Mouse (Mus musculus) adrenal gland, postnatal 36 days (tissue): Measurements from ENCODE around the gene Braf. TPM values are rescaled to one million over a fixed set of nuclear protein-coding genes. Genes with fewer than 3 reads are reported as not detected.
A peak's percentile ranks its signal among the peaks of the same experiment; 100 is the strongest.

ENCODE experiments used
- DNase-seq, 2 experiments: peaks; one replicate each; pipeline ENCODE4 v3.0.0; 2021; ENCODE audit warnings: mixed read lengths in 1 of 2
- total RNA-seq, 2 experiments: library from RNA; stranded (reverse); gene quantifications; 2 replicates each; pipeline ENCODE4 v1.2.3; 2021

The Braf gene
- total RNA-seq, 2 experiments from 2014 or later, result 40.2 to 41.4 TPM

- peak; percentile 57 to 68 for DNase-seq
Measured at GRCm38 (mm10) chr6:39556900-39557659, 168.2 kb downstream of the Braf start.

DNA sequence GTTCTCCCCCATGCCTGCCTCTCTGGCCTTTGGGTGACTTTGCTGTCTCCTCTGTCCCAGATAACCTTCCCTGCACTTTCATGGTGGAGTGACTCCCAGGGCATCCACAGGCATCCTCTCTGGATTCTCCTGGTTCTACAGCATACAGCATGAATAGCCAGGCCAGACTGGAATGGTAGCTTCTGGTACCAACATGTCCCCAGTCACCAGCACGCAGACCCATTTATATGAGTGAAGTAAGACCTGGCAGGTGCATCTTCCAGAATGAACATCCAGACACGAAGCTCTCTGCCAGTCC is 169.7 kb downstream of the Braf start:
- no peak for DNase-seq

GRCm38 (mm10) chr6:39554888-39555647 is 170.2 kb downstream of the Braf start:
- DNase-seq, result no peak

Other genes with a start within 250 kb of the Braf start
- gene Dennd2a, start 167.6 kb downstream of the Braf start, total RNA-seq, result 10 to 100 TPM; 10.0 to 13.6 TPM
- gene Adck2, start 151.6 kb downstream of the Braf start, total RNA-seq, result 10 to 100 TPM; 21.4 to 26.9 TPM
- gene Gm42420, start 139.7 kb downstream of the Braf start, total RNA-seq, result 1 to 10 TPM in 1 of 2 experiments, not detected in 1; 1.1 TPM
- gene Ndufb2, start 132.9 kb downstream of the Braf start, total RNA-seq, result 100 to 1,000 TPM; 225 to 242 TPM
- 10 to 100 TPM; 71.1 to 84.6 TPM for gene Mrps33, start 85.5 kb upstream of the Braf start, total RNA-seq
- 10 to 100 TPM; 10.5 to 26.1 TPM for gene Tmem178b, start 147.8 kb upstream of the Braf start, total RNA-seq